Mouse (Mus musculus) 416B (cell line): ENCODE measurements around the gene Cdhr2.

Source experiments
- DNase-seq: peaks from one replicate; pipeline ENCODE4 v3.0.0; 2011; ENCODE audit warnings: low read depth

The Cdhr2 gene

DNA sequence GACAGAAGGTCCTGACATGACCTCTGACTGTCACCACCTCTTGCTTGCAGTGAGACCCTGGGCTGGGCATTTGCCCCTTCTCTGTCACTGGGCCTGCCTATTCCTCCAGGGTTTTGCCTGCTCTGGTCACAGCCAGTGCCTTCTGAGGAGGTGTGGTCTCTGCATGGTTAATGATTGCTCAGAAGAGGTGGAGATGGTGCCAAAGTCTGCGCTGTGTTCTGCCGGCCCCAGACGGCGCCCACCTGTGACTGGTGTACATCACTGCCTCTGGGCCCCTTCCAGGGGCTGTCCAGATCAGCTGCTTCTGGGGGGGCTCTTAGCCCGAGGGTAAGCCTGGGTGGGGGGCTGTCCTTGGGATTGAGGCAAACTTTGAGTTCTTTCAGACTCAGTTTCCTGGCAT, at the start of gene Cdhr2:
Gene Cdhr2, plus strand, starts transcription at position 219 of the 400 bp plus-strand sequence.
- no peak for DNase-seq

GRCm38 (mm10) chr13:54660877-54661276, 40.4 kb upstream of the Cdhr2 start:
- DNase-seq = no peak

DNA sequence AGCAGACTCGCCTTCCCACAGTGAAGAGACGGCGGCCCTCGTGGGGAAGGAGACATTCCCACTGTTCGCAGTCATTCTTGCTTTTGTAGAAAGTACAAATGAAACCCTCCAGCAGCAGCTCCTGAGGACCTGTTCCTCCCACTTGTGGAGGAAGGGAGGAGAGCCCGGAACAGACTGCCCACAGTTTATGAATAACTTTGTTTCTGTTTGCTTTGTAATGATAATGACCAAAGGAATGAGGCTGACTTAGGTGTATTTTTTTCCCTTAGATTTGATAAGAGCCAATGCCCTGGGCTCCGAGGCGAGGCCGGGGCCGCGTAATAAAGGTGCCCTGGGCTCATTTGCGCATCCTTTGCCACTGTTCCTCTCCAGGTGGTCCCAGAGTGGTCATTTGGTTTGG, 39.9 kb upstream of the Cdhr2 start:
- DNase-seq = no peak

- no peak for DNase-seq
These were observed 37.3 kb upstream of the Cdhr2 start for GRCm38 (mm10) chr13:54663999-54664398.

DNA sequence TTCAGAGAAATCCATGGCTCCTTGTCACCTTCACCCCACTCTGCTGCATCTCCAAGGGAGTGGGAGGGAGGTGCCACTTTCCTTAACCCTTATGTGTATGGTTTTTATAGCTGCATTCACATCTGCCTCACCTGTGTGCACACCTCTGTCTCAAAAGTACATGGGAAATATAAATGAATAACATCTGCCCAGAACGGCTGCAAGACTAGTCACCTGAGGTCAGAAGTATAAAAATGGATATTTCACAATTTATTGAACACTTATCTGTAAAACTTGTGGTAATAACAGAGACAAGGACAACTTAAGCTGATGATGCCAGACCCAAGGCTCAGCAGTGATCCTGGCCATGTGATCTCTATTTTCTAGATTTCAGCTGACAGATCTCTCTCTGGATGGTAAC, 36.8 kb upstream of the Cdhr2 start:
- DNase-seq = no peak

GRCm38 (mm10) chr13:54665062-54665461, 36.2 kb upstream of the Cdhr2 start:
- DNase-seq = no peak

DNA sequence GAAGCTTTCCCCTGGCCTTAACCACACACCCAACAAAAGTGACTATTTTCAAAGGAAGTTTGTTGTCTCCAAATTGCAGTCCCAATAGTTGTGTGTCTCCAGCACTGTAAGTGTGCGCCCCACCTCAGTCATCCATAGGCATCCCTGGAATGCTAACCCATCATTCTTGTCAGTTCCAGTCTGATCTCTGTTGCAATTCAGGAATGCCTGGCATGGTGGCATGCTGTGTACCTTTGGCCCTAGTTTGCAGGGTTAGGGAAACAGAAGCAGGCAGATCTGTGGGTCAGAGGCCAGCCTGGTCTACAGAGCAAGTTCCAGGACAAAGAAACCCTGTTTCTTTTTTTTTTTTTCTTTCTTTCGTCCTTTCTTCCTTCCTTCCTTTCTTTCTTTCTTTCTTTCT, 30.8 kb upstream of the Cdhr2 start:
- DNase-seq = no peak

DNA sequence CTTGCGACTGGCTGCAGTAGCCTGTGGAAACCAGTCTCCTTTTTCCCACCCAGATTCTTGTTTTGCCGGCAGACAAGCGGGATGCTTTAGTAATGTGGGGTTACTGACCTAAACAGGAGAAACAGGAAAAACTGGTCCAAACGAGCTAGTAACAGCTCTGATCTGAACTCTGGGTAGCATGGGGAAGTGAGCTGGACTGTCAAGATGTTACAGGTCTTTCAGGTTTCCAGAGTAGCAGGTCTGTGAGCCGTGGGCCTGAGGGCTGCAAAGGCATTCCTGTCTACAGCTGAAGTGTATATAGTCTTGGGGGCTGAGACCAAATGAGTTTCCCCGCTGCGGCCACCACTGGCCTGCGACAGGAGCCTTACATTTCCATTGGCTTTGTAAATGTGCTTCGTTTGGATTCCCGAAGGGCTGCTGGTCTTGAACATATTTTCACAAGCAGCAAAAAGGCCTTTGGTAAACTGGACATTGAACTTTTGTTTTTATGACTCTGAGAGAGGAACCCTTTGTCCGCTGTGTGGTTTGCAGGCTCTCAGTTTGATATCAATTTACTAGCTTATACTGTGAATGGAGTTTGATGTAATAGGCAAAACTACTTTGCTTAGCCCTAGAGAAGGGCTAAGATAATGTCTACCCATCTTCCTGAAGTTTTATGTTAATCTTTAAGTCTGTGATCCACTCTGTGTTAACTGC, 25.2 kb upstream of the Cdhr2 start:
- no peak for DNase-seq

GRCm38 (mm10) chr13:54678263-54678662, 23.0 kb upstream of the Cdhr2 start:
- DNase-seq = no peak

GRCm38 (mm10) chr13:54680184-54680853, 20.9 kb upstream of the Cdhr2 start:
- DNase-seq = no peak

DNA sequence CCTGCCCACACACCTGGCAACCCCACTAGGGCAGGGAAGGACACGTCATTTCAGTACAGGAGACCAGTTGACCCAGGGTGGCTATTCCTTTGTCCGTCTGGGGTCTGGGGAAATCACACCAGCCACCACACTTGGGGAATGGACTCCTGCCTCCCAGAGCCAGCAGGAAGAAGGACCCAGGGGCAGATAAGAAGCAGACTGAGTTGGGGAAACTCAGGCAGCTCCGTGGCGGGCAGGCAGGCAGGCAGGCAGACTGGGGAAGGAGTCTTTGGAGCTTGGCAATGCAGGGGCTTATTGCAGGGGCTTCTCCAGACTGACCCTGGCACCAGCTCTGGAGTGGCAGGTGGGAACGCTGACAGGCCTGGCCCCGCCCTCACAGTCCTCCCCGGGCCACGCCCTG, 20.0 kb upstream of the Cdhr2 start:
- DNase-seq = no peak

GRCm38 (mm10) chr13:54683301-54683700, 18.0 kb upstream of the Cdhr2 start:
- no peak for DNase-seq

- no peak for DNase-seq
These were observed 16.9 kb upstream of the Cdhr2 start for GRCm38 (mm10) chr13:54684140-54684896.

- peak; percentile 73 for DNase-seq
These were observed 16.1 kb upstream of the Cdhr2 start for GRCm38 (mm10) chr13:54685174-54685573.

- DNase-seq = peak; percentile 57
These were observed 14.9 kb upstream of the Cdhr2 start for GRCm38 (mm10) chr13:54686139-54687053.

GRCm38 (mm10) chr13:54687096-54687495, 14.2 kb upstream of the Cdhr2 start:
- DNase-seq = peak; percentile 90

GRCm38 (mm10) chr13:54687575-54688424, 13.5 kb upstream of the Cdhr2 start:
- peak; percentile 99 for DNase-seq

DNA sequence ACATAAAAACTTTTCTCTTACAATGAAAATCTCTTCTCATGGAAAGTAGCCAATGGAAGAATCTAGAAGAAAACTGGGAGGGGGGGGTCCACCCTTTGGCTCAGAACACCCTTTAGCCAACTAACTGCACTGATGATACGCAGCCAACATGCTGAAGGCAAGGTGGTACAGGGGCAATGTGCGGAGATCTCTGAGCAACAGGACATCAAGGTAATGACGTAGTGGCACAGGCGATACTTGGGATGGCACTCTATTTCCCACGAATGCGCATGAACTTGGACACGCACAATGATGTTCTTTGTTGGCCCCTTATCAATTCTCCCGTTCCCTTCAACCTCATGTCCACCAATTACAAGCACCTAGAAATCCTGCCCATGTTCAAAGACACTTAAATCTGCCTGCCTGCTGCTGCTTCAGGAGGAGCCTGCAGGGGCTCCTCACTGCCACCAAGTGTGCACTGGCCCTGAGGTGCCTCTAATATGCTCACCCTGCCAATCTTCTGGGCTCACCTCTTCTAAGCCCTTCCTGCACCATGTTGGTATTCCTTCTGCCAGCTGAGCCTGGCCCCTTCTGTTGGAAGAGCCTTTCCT, 11.0 kb upstream of the Cdhr2 start:
- no peak for DNase-seq

DNA sequence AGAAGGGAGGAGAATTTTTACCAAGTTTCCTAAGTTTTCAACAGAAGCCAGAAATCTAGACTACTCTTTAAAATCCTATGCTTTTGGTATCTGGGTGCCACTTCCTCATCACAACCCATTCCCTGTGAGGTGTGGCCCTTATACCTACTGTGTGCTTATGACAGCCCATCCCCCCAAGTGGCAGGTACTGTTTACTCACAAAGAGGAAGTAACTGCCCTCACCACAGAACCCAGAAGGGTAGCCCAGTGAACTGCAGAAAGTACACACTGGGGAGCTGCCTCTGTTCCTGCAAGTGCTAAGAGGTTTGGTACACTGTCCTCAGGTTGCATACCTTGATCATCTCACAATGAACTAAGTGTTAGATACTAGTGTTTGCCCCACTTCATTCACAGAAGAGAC, 9.5 kb upstream of the Cdhr2 start:
- peak; percentile 53 for DNase-seq

GRCm38 (mm10) chr13:54692711-54693557, 8.3 kb upstream of the Cdhr2 start:
- peak; percentile 44 for DNase-seq
